Mouse (Mus musculus): Measurements from ENCODE around the gene Gnl3l.
A peak's percentile ranks its signal among the peaks of the same experiment; 100 is the strongest.

The Gnl3l gene

DNA sequence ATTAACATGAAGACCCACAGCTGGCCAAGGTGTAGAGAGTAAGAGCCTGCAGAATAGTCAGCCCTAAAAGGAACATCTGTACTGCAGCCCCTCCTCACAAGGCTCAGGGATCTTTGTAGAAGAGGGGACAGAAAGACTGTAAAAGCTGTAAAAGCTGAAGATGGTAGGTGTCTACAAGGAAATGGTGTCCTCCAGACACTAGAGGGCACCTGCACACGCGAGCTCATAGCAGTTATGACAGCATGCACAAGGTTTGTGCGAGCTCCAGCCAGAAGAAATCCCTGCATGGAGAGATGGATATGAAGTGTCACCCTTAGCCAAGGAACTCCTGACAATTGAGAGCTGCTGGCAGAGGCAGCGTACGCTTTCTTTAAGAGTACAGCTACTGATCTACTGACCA lies 56.4 kb downstream of the Gnl3l start:
- DNase-seq (ENCODE audit: extremely low spot score, low read depth, low spot score), result no peak

GRCm38 (mm10) chrX:150956522-150957300 lies 60.4 kb downstream of the Gnl3l start:
- peak; percentile 62 for DNase-seq (ENCODE audit: extremely low spot score, low read depth, low spot score)

DNA sequence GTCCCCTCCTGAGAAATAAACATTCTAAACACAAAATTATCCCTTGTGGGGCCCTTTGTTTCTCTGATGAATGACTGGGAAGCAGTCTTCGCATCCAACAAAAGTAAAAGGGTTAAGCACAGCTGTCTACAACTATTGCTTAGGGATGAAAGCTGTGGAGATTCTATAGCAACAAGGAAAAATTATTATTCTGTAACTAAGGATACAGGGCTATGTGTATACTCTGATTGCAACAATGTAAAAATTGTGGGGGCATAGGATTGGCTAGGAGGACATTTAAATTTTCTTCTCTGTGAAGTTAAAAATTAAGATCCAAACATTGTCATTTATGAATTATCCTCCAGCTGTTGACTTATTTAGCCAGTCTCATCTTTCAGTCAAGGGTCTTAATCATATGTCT lies 61.1 kb downstream of the Gnl3l start:
- DNase-seq (ENCODE audit: extremely low spot score, low read depth, low spot score), result no peak

- DNase-seq (ENCODE audit: extremely low spot score, low read depth, low spot score), result peak; percentile 22
These were observed 61.7 kb downstream of the Gnl3l start for GRCm38 (mm10) chrX:150955441-150955840.

- no peak for DNase-seq (ENCODE audit: extremely low spot score, low read depth, low spot score)
These were observed 62.4 kb downstream of the Gnl3l start for GRCm38 (mm10) chrX:150954721-150955120.

Measured in hindlimb bud, embryonic 11.5 days (tissue).